Mouse (Mus musculus) c-Kit-positive CD71-positive TER-119-negative erythroid progenitor cells, embryonic 14.5 days (primary cell): ENCODE results near the gene Elmo1.

Experiments used
- DNase-seq: peaks from one replicate; pipeline ENCODE4 v3.0.0-alpha.2; 2013; ENCODE audit warnings: low read depth

Gene Elmo1

GRCm38 (mm10) chr13:20094916-20095700 is 4.7 kb downstream of the Elmo1 start:
- no peak for DNase-seq

GRCm38 (mm10) chr13:20097006-20097617 is 6.7 kb downstream of the Elmo1 start:
- no peak for DNase-seq

GRCm38 (mm10) chr13:20097934-20098593 is 7.7 kb downstream of the Elmo1 start:
- DNase-seq: no peak

GRCm38 (mm10) chr13:20098594-20098965 is 8.2 kb downstream of the Elmo1 start:
- DNase-seq: no peak

GRCm38 (mm10) chr13:20099546-20099945 is 9.2 kb downstream of the Elmo1 start:
- DNase-seq: no peak

GRCm38 (mm10) chr13:20100357-20100756 is 10.0 kb downstream of the Elmo1 start:
- no peak for DNase-seq

GRCm38 (mm10) chr13:20101691-20102090 is 11.3 kb downstream of the Elmo1 start:
- DNase-seq: no peak

- no peak for DNase-seq
Measured at GRCm38 (mm10) chr13:20104791-20105190, 14.4 kb downstream of the Elmo1 start.

GRCm38 (mm10) chr13:20105996-20106395 is 15.6 kb downstream of the Elmo1 start:
- DNase-seq: no peak

GRCm38 (mm10) chr13:20107953-20108498 is 17.6 kb downstream of the Elmo1 start:
- DNase-seq: no peak

GRCm38 (mm10) chr13:20108956-20109355 is 18.6 kb downstream of the Elmo1 start:
- no peak for DNase-seq

- DNase-seq: no peak
Measured at GRCm38 (mm10) chr13:20109446-20109845, 19.1 kb downstream of the Elmo1 start.

GRCm38 (mm10) chr13:20109987-20110680 is 19.7 kb downstream of the Elmo1 start:
- no peak for DNase-seq

- DNase-seq: no peak
Measured at GRCm38 (mm10) chr13:20111256-20111800, 20.9 kb downstream of the Elmo1 start.

GRCm38 (mm10) chr13:20115131-20115907 is 24.9 kb downstream of the Elmo1 start:
- DNase-seq: no peak

- no peak for DNase-seq
Measured at GRCm38 (mm10) chr13:20116019-20116418, 25.6 kb downstream of the Elmo1 start.

- DNase-seq: no peak
Measured at GRCm38 (mm10) chr13:20116868-20117510, 26.6 kb downstream of the Elmo1 start.

- DNase-seq: no peak
Measured at GRCm38 (mm10) chr13:20117691-20118090, 27.3 kb downstream of the Elmo1 start.

- DNase-seq: no peak
Measured at GRCm38 (mm10) chr13:20118909-20119308, 28.5 kb downstream of the Elmo1 start.

- no peak for DNase-seq
Measured at GRCm38 (mm10) chr13:20120723-20121122, 30.3 kb downstream of the Elmo1 start.
